Mouse (Mus musculus): ENCODE results near the gene Wfdc21. TPM values are rescaled to one million over a fixed set of nuclear protein-coding genes. Genes with fewer than 3 reads are reported as not detected.
A peak's percentile ranks its signal among the peaks of the same experiment; 100 is the strongest.

Wfdc21 gene
- total RNA-seq (2015; ENCODE audit: low replicate concordance), result 203 and 278 TPM in 2 replicates
- total RNA-seq (2017; ENCODE audit: low replicate concordance), result 146 and 210 TPM in 2 replicates

DNA sequence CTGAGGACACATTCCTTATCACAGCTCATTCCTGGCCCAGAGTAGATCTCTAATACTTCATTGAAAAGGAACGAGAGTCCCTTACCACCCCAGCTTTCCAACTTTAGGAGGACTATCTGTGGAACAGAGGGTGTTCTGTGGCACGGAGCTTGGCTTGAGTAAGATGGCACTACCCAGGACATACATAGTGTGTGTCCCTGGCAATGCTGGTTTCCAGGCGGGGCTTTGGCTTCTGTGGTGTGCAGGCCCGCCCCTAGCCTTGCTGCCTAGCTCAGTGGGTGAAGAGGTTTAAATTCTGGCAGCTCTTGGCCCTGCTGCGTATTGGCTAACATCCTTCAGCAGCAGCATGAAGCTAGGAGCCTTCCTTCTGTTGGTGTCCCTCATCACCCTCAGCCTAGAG lies at the start of gene Wfdc21:
Gene Wfdc21 (plus strand): TSS at position 260 of the 400 bp plus-strand sequence.
- ATAC-seq (replicated peaks; ENCODE audit: low FRiP score, poor library complexity, severe bottlenecking), result no peak

DNA sequence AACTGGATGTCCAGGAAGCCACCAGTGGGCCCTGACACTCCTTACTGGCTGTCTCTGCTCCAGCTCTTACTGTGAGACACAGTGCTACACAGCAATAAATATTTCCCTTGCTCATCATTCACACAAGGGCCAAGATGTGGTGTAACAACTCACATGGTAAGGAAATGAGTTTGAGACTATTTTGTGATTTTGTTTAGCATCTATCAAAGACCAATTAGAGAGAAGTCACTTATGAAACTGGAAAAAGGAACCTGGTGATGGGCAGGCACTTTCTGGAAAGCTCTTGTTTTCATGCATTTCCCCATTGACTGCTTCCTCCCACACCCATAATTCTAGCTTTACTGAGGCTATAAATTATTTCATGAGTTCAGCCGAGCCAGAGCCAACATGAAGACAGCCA lies 43.0 kb upstream of the Wfdc21 start, which contains the start of gene Wfdc17:
Gene Wfdc17 (plus strand): TSS at position 287 of the 400 bp plus-strand sequence.
- ATAC-seq (replicated peaks; ENCODE audit: low FRiP score, poor library complexity, severe bottlenecking), result no peak

DNA sequence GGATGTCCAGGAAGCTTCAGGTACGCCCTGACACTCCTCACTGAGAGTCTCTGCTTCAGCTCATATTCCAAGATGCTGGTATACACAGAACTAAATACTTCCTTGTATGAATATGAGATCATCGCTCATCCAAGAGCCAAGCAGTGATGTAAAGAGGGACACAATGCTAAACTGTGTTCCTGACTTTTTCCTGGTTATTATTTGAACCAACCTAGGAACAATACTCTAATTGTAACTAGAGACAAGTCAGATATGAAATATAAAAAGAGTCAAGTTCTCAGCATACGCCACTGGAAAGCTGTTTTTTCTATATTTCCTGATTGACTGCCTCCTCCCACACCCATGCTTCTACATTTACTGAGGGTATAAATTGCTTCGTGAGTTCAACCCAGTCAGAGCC lies 38.0 kb upstream of the Wfdc21 start, which contains the start of gene Wfdc18:
Gene Wfdc18 (plus strand): TSS at position 301 of the 400 bp plus-strand sequence.
- ATAC-seq (replicated peaks; ENCODE audit: low FRiP score, poor library complexity, severe bottlenecking), result no peak

DNA sequence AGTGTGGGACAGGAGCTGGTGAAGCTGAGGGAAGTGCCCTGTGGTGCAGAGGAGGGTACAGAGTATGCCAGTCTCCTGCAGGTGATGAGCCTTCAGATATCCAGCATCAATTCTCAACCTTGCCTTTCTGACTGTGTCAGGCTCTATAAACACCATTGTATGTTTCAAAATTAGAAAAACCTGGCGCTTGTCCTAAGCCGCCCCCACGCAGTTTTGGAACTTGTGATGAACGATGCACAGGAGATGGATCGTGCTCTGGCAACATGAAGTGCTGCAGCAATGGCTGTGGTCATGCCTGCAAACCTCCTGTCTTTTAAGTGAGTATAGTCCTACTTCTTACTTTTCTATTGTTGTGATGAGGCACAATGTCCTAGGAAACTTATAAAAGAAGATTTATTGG lies 37.1 kb upstream of the Wfdc21 start:
- no peak for ATAC-seq (replicated peaks; ENCODE audit: low FRiP score, poor library complexity, severe bottlenecking)

DNA sequence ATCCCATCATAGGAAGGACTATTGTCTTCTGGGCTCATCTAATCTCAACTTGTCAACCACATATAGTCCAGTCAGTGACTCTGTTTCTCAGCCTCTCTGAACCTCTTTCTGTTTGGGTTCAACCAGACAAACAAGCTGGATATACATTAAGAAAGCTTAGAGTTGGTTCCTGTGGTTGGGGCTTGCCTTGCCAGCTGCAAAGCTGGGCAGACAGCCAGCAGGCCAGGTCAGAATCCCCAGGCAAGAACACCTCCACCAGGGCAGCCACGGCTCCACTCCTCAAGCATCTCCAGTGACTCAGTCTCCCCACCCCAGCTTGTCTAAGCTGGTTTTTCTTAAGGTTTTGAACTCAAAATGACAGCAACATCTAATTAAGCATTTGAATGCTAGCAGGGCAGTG lies 34.1 kb upstream of the Wfdc21 start:
- no peak for ATAC-seq (replicated peaks; ENCODE audit: low FRiP score, poor library complexity, severe bottlenecking)

DNA sequence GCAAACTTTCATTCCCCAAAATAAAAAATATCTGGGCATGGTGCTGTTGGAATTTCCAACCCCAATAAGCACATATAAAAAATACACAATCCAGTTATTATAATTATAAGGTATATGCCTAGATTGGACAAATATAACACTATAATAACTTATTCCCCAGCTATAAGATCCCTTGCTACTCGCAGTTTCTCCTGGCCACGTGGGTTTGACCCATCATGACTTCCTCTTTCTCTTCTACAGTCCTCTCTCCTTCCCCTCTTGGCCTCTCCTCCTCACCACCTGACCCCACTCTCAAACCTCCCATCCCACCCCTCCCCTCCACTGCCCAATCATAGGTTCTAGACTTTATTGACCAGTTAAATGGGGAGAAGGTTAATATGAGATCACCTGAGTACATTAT lies 32.8 kb upstream of the Wfdc21 start:
- no peak for ATAC-seq (replicated peaks; ENCODE audit: low FRiP score, poor library complexity, severe bottlenecking)

DNA sequence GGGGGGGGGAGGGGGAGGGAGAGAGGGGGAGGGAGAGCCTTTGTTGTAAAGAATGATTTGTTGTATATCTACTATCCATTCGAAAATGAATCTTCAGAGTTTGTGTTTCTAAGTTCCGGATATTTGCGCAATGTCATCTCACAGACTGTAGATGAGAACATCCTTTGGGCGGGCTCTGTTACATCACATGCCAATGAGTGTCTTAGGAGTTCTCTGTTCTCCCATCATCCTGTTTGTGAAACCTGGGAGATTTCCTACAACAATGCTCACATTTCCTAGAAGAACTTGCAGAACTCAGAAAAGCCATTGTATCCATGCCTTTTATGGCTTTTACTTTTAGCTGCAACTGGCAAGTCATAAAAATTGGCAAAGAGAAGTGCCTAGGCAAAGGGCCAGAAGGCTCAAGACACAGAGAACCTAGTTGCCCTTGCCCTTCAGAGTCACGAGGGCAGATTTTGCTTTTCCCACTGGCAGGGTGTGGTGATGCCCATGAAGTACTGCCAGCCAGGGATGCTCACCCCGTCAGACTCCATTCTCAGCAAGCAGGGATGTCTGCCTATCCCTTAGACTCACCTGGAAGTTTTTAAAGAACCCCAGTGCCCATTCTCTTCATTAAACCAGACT lies 29.6 kb upstream of the Wfdc21 start:
- no peak for ATAC-seq (replicated peaks; ENCODE audit: low FRiP score, poor library complexity, severe bottlenecking)

DNA sequence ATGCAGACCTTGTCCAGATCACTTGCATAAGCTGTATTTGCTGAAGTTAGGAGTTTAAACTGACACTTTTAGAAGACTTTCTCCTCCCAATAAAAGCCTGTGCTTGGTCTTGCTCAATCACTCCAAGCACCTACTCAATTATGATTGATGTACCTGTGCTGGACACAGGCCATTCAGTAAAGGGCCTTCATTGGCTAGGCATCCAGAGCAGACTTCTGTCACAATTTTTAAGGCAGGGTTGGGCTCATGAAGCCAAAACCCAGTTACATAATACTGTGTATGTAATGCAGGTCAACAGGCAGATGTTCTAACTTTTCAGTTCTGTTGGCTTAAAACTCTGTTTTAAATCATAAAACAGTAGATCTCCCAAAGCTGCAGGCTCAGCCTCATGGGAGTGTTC lies 26.0 kb upstream of the Wfdc21 start:
- no peak for ATAC-seq (replicated peaks; ENCODE audit: low FRiP score, poor library complexity, severe bottlenecking)

DNA sequence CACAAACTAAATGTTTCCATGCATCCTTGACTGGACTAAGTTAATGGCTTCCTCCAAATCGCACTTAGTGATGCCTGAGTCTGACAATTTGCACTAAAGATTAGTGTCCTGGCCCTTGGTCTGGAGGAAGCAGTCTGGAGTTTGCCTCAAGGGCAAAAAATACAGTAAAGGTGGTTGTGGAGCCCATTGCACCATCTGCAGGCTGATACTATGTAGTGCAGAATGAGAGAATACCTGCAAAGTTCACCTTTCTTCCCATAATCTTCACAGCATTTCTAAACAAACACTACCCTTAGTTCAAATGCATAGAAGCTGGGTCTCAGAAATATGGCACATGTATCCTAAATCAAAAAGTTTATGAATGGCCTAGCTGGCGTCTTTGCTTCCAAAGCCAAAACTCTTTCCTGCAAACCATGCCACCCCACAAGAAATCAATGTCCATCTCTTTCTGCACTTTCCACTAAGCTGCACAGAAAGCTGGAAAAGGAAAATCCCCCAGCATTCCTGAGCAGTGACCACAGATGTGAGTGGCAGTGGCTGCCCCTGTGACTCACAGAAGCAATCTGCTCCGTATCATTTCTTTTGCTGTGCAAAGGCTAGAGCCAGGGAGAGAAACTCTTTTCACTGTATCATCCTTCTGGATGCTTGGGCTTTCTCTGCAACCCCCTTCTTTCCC lies 17.8 kb upstream of the Wfdc21 start:
- no peak for ATAC-seq (replicated peaks; ENCODE audit: low FRiP score, poor library complexity, severe bottlenecking)

DNA sequence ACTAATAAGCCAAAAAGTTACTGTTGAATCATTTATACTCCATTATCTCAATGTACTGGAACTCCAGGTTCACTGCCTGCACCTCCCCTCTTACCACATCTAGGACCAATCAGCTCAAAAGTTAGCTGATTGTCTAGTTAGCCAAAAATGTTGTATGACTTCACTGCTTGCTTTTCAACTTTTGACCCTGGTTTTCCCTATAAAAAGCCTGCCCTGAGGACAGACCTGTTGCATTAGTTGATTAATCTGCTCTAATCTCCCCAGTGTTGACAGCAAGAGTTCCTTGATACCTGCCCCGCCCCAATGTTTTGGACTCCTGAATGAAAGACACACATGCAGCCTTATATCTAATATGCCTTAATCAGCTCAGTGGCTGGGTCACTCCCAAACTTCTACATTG lies 15.6 kb upstream of the Wfdc21 start:
- no peak for ATAC-seq (replicated peaks; ENCODE audit: low FRiP score, poor library complexity, severe bottlenecking)

DNA sequence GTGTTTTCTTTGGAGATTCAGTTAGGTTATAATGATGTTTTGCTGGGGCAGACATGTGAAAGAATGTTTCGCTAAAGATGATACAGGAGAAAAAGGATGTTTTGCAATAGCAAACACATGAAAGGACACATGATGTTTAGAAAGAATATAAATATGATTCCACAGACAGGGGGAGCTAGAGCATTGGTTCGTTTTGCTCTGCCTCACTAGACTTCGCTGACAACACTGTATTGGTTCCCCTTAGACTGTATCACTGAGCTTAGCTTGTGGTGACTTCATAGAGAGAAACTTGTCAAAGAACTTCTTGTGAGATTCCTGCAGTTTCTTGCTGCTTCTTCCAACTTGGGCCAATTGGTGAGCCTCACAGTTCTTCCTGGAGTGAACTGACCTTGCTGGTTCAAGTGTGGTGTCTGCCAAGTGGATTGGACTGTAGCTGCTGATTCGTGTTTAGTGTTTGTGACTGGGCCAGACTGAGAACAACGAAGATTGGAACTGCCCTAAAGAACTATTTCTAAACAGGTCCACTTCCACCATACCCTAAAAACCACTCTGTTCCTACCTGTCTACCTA lies 13.6 kb upstream of the Wfdc21 start:
- ATAC-seq (replicated peaks; ENCODE audit: low FRiP score, poor library complexity, severe bottlenecking), result no peak

DNA sequence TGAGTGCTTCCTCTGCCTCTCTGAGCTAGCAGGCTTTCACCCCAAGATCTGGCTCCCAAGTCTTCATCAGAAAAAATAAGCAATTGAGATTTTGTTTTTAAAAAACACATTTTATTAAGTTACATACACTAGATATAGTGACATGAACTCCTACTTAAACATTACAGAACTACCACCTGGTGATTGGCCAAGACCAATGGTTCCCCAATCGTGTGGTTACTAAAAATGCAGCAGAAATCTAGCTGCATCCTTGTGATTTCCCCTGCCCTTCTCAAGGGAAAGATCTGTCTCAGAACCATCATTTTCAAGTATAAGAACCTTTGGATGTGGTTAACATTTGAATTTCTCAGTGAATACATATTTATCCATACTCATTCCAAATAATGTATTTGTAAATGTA lies 12.5 kb upstream of the Wfdc21 start:
- ATAC-seq (replicated peaks; ENCODE audit: low FRiP score, poor library complexity, severe bottlenecking), result no peak

DNA sequence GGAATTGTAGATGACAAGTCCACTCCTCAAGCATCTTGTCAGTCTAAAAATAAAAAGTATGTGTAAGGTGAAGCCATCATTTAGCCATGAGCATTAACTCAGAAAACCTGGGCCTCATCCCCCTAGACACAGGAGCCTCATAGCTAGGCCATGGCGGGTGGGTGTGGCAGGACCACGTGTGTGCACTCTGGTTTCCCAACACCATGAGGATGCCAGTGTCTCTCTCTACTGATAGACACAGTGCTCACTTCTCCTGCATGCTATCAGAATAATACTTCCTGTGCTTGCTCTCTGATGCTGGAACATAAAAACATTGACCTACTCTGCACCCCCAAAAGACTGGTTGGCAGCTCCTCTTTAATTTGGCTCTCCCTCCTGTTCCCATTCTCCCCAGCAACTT lies 10.9 kb upstream of the Wfdc21 start:
- no peak for ATAC-seq (replicated peaks; ENCODE audit: low FRiP score, poor library complexity, severe bottlenecking)

DNA sequence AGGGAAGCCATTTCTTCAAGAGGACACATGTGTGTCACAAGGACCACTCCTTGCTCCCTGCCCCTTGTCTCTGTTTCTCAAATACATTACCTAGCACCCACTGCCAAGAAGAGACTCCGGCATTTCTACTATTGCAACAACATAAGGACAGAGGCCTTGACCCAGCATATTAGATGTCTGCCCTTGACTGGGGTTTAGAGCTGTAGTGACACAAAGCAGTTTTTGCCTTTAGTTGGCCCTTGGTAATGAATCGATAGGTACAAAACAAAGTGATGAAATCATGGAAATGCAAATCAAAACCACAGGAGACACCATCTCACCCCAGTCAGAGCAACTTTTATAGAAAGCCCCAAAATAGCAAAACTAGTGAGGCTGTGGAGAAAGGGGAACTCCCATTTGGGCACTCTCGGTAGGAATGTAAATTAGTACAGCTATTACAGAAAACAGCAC lies 9.6 kb upstream of the Wfdc21 start:
- ATAC-seq (replicated peaks; ENCODE audit: low FRiP score, poor library complexity, severe bottlenecking), result no peak

DNA sequence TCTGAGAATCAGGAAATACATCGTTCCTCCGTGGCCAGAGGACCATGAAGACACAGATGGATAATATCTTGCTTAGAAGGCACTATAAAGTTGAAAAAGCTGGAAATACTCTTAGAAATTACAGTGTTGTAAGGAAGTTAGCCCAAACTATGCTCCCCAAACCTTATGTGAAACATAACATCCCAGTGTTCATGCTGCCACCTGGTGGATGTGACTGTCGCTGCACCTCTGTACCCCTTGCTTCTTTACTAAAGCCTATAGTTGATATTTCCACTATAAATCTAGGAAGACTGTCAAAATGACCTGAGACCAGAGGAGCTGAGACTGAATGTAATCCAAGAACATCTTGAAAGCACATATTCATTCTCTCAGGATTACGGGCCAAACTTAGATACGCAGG lies 7.5 kb upstream of the Wfdc21 start:
- ATAC-seq (replicated peaks; ENCODE audit: low FRiP score, poor library complexity, severe bottlenecking), result peak; percentile 87

DNA sequence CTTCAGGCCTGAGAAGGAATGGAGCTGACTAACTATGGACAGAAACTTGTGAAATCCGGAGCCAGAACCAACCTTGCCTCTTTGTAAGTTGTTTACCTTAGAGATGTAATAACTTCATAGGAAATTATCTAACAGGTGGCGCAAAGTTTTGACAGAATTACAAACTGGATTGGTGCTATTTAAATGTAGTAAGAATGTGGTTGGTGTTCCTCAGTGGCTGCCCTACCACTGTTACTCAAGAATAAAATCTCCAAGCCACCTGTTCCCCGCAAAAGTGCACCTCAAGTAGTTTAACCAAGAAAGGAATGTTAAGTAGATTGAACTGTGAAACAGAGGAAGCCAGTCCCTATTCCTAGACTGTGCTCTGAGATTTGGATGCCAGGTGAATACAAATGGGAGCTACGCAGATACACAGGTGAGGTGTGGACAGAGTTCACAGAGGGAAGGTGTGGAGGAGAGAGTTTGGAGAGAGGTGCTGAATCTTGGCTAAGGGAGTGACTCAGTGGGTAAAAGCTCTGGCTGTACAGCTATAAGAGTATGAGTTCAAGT lies 6.2 kb upstream of the Wfdc21 start:
- ATAC-seq (replicated peaks; ENCODE audit: low FRiP score, poor library complexity, severe bottlenecking), result no peak

DNA sequence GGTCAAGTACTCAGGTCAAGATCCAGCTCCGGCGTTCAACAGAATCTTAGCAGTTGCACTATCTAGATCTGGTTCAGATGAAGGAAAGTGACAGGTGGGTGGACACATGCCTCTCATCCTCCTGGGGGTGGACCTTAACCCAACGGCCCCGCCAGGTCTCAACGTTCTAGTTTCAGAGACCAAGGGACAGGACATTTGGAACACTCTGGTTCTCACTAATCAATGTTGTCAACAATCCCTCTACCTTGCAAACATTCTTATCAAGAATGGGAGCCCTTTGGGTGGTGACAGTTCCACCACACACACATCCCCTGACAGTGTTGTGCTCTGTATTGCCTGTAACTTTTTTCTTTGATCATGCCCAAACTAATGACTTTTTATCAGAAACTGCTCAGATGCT lies 4.9 kb upstream of the Wfdc21 start:
- no peak for ATAC-seq (replicated peaks; ENCODE audit: low FRiP score, poor library complexity, severe bottlenecking)

DNA sequence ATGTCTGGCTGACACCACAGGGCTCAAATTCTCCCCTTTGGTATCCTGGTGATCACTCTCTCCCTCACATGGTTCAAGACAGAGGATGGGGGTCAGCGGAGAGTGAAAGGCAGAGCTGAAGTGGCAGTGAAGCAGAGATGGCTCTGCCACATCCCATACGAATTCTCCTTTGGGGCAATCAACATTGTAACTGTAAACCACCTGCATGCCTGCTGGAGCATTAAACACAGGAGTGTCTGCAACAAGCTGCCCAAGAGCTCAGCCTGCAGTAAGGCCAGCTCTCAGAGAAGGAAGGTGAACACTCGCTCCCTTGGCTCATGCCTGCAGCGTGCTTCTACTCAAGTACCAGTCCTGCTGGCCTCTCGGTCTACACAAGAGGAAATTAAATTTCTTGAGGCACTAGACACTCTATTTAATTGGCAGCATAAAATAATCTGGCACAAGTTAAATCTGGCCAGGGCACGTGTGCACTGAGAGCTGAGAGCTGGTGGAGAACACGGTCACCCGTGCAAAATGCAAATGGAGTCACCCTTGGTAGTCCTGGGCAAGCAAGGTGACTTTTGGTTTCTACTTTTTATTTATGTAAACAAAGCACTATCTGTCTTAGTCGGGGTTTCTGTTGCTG lies 3.9 kb upstream of the Wfdc21 start:
- ATAC-seq (replicated peaks; ENCODE audit: low FRiP score, poor library complexity, severe bottlenecking), result no peak

DNA sequence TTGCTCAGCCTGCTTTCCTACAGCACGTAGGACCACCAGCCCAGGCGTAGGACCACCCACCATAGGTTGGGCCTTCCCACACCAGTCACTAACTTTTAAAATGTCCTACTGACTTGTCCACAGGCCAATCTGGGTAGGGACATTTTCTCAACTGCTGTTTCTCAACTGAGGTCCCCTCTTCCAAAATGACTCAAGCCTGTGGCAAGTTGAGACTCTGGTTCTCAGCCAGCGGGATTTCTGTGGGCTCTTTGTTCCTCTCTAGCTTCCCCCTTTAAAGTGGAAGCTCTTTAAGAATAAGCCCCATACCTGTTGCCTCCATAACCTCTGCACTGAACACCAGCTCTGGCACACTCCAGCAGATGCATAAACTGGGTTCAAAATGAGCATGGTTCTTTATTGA lies 3.2 kb upstream of the Wfdc21 start:
- no peak for ATAC-seq (replicated peaks; ENCODE audit: low FRiP score, poor library complexity, severe bottlenecking)

DNA sequence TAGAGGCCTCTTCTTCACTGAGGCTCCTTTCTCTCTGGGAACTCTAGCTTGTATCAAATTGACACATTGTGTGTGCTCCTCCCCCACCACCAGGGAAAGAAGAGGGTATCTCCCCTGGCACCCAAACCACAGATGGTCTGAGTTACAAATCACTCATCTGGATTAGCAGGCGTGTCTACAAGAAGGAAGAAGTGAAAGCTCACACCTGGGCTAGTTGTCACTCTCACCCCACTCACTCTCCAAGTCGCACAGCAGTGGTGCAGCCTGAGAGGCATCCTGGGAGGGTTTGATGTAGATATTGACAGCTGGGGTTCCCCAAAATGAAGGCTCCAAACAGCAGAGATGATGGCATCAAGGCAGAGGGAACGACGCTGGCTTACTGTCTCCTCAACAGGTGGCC lies 588 bp upstream of the Wfdc21 start:
- no peak for ATAC-seq (replicated peaks; ENCODE audit: low FRiP score, poor library complexity, severe bottlenecking)

All from erythroblast, adult 5-6 weeks (primary cell).